Mouse (Mus musculus): ENCODE results near the gene Fah. TPM values are rescaled to one million over a fixed set of nuclear protein-coding genes. Genes with fewer than 3 reads are reported as not detected.

Gene Fah
- polyA plus RNA-seq, 1 experiment from 2014 or later, result 11.3 TPM

GRCm38 (mm10) chr7:84557332-84557731 is 49.2 kb downstream of the Fah start:
- 73% methylated on average over 3 of the region's 3 CpGs for WGBS
- no peak overlapping the region for H3K27ac ChIP-seq
- no peaks in the 10 kb centered on the region for H3K27me3 ChIP-seq
- H3K4me3 ChIP-seq (replicated peaks), result no peak overlapping the region
- H3K9ac ChIP-seq, result no peak overlapping the region
- H3K4me2 ChIP-seq, result no peak overlapping the region
- H3K4me1 ChIP-seq, result no peaks in the 10 kb centered on the region
- ATAC-seq (replicated peaks; ENCODE audit: low FRiP score), result no peak
- no peaks in the 10 kb centered on the region for H3K36me3 ChIP-seq
- H3K9me3 ChIP-seq (replicated peaks), result no peaks in the 10 kb centered on the region

GRCm38 (mm10) chr7:84555294-84555693 is 51.2 kb downstream of the Fah start:
- Histone ChIP-seq H3K4me3 (replicated peaks) (no peak overlapping the region), H3K4me1 (no peaks in the 10 kb centered on the region), H3K4me2 (no peak overlapping the region), H3K27ac (no peak overlapping the region), H3K9ac (no peak overlapping the region), H3K9me3 (replicated peaks) (no peaks in the 10 kb centered on the region), H3K36me3 (no peaks in the 10 kb centered on the region), H3K27me3 (no peaks in the 10 kb centered on the region)
- ATAC-seq (replicated peaks; ENCODE audit: low FRiP score), result no peak
- WGBS, result 64% methylated on average over 3 of the region's 3 CpGs

GRCm38 (mm10) chr7:84551472-84551871 is 55.0 kb downstream of the Fah start:
- no peak for ATAC-seq (replicated peaks; ENCODE audit: low FRiP score)
- no peak overlapping the region for H3K9ac ChIP-seq

GRCm38 (mm10) chr7:84546667-84547066 is 59.9 kb downstream of the Fah start:
- Histone ChIP-seq H3K27ac (0 out of 2 replicates have a peak overlapping the region, but pooled peaks have one; percentile 37), H3K4me3 (replicated peaks) (no peak overlapping the region), H3K36me3 (no peaks in the 10 kb centered on the region), H3K9me3 (replicated peaks) (no peaks in the 10 kb centered on the region), H3K27me3 (no peaks in the 10 kb centered on the region), H3K4me2 (no peak overlapping the region), H3K9ac (no peak overlapping the region), H3K4me1 (peaks cover 10% of the 10 kb centered on the region)
- WGBS, result 16% methylated on average over 4 of the region's 4 CpGs
- ATAC-seq (replicated peaks; ENCODE audit: low FRiP score), result peak; percentile 88

More at GRCm38 (mm10) chr7:84551472-84551871, 55.0 kb downstream of the Fah start:
- no peak overlapping the region for H3K4me2 ChIP-seq
- H3K4me1 ChIP-seq, result peaks cover 9% of the 10 kb centered on the region
- no peaks in the 10 kb centered on the region for H3K27me3 ChIP-seq
- WGBS, result 87% methylated on average over 2 of the region's 2 CpGs
- H3K9me3 ChIP-seq (replicated peaks), result no peaks in the 10 kb centered on the region
- H3K27ac ChIP-seq, result no peak overlapping the region
- H3K4me3 ChIP-seq (replicated peaks), result no peak overlapping the region
- H3K36me3 ChIP-seq, result no peaks in the 10 kb centered on the region

- Histone ChIP-seq H3K9ac (no peak overlapping the region), H3K9me3 (replicated peaks) (no peaks in the 10 kb centered on the region), H3K4me3 (replicated peaks) (no peak overlapping the region), H3K4me2 (no peak overlapping the region), H3K36me3 (no peaks in the 10 kb centered on the region), H3K27ac (no peak overlapping the region), H3K27me3 (no peaks in the 10 kb centered on the region), H3K4me1 (peaks cover 10% of the 10 kb centered on the region)
- no peak for ATAC-seq (replicated peaks; ENCODE audit: low FRiP score)
- WGBS, result 86% methylated on average over 4 of the region's 4 CpGs
Measured at GRCm38 (mm10) chr7:84544946-84545345, 61.6 kb downstream of the Fah start.

Other genes starting within 250 kb of the Fah start
- gene Arnt2, start 196.5 kb downstream of the Fah start, polyA plus RNA-seq (2015; fragmentation: Nextera tagmentation; extraction: Ambion mirVana), result 10.5 and 12.2 TPM in 2 replicates
- 0.18 and 0.60 TPM in 2 replicates for gene Gm2115, start 77.8 kb downstream of the Fah start, polyA plus RNA-seq (2015; fragmentation: Nextera tagmentation; extraction: Ambion mirVana)
- gene Zfand6, start 83.2 kb upstream of the Fah start, polyA plus RNA-seq (2015; fragmentation: Nextera tagmentation; extraction: Ambion mirVana), result 169 and 181 TPM in 2 replicates
- gene Olfr291, start 246.8 kb upstream of the Fah start, polyA plus RNA-seq (2015; fragmentation: Nextera tagmentation; extraction: Ambion mirVana), result not detected in 2 replicates

Measured in kidney, embryonic 15.5 days (tissue).